Mouse (Mus musculus): Measurements from ENCODE around the gene Olfr105-ps.

Olfr105-ps gene

GRCm38 (mm10) chr17:37378733-37379132, at the start of gene Olfr105-ps:
Olfr105-ps (plus strand) TSS chr17:37379033.
- in situ Hi-C loops (cut with MboI) = no loop called here

GRCm38 (mm10) chr17:37339598-37339997, 39.2 kb upstream of the Olfr105-ps start, which contains the start of gene Olfr103:
Olfr103 (minus strand) TSS chr17:37339698.
- in situ Hi-C loops (cut with MboI) = no loop called here

GRCm38 (mm10) chr17:37359282-37359681, 19.6 kb upstream of the Olfr105-ps start, which contains the start of gene Olfr104-ps:
Olfr104-ps (plus strand) TSS chr17:37359582.
- in situ Hi-C loops (cut with MboI) = no loop called here

DNA sequence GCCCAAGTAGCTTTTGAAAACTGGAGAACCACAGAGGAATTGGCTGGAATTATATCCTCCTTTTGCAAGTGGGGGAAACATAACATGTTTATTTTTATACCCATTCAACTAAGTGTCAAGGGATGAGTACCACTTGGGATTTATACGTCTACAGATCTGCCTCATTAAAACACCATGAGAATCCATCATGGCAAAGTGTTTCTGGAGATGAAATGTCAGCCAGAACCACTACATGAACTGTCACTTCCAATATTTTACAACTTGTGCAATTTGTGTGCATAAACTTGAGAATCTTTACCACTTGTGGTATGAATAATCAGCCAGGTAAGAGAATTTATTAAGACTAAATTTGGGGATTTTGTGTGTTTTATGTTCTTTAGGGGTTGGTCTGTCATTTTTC, 11.3 kb downstream of the Olfr105-ps start, which contains the start of gene Olfr106-ps:
Gene Olfr106-ps (plus strand): TSS at position 301 of the 400 bp plus-strand sequence.
- in situ Hi-C loops (cut with MboI) = no loop called here

GRCm38 (mm10) chr17:37398926-37399325, 20.1 kb downstream of the Olfr105-ps start, which contains the start of gene Olfr107:
Olfr107 (plus strand) TSS chr17:37399226.
- in situ Hi-C loops (cut with MboI) = no loop called here

- in situ Hi-C loops (cut with MboI) = no loop called here
Observed at GRCm38 (mm10) chr17:37413380-37413779, 34.5 kb downstream of the Olfr105-ps start.
